Mouse (Mus musculus) heart, adult 11 months (tissue): ENCODE data around the gene Abca7.

Source experiments
- DNase-seq: peaks from one replicate; pipeline ENCODE4 v3.0.0; 2022

Gene Abca7

DNA sequence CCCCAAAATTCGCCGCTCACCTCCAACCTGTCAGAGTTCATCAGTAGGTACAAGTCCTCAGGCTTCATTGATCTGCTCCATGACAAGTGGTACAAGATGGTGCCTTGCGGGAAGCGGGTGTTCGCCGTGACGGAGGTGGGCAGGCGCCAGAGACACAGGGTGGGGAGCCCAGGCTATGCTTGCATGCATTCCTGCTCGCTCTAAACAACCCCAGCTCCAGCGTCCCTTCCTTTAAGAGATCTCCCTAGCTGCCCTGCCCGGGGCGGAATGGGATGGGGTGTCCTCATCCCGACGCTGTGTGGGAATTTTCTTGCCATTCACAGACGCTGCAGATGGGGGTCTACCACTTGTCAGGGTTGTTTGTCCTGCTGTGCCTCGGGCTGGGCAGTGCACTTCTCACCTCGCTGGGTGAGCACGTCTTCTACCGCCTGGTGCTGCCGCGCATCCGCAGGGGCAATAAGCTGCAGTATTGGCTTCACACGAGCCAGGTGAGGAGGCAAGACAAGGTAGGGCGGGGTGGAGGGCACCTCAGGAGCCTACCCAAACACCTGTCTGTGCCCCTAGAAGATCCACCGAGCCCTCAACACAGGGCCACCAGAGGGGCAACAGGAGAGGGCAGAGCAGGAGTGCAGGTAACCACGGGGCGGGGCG lies 20.1 kb upstream of the Abca7 start:
- DNase-seq = peak; percentile 94

DNA sequence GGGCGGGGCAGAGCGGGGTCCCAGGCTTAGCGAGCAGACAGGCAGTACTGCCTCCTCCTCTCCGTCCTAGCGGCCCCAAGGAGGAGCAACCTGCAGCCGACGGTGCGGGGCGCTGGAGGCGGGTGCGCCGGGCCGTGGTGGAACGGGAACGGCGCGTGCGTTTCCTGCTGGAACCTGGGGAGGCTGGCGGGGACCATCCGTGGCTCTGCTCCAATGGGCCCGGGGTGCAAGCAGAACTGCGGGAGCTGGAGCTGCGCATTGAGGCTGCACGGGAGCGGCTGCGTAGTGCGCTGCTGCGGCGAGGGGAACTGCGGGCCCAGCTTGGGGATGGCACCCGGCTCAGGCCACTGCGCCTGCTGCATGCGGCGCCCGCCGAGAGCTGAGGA lies 19.6 kb upstream of the Abca7 start:
- DNase-seq = no peak

DNA sequence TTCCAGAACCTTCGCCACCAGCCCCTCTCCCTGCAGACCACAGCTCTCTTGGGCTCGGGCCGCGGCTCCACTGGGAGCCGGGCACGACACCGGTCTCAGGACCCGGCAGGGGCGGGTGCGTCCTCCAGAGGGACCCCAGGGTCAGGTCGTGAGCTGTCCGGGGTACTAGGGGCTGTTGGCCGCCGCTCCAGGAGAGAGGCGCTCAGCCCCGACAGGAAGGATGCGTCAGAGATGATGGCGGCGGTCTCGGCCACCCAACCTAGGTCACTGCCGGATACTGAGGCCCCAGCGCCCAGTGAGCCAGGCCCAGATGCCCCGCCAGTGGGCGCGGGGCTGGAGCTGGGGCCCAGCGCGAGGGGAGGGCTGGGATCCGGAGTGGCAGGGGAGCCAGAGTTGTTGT lies 19.0 kb upstream of the Abca7 start:
- peak; percentile 92 for DNase-seq

DNA sequence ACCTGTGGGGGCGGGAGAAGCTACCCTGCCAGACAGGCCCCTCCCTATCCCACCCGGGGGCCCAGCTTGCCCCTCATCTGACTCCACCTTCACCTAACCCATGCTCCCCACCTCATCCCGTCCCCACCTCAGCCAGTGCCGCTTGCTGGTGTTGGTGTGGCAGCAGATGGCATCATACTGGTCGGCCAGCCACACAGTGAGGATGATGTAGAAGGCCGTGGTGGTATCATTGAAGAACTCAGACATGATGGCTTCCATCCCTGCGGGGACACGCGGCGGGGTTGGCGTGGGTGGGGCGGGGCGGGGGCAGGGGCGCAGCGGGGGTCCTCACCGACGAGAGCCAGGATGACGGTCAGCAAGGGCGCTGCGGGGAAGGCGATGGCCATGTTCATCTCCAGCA lies 18.2 kb upstream of the Abca7 start:
- peak; percentile 91 for DNase-seq

- DNase-seq = peak; percentile 98
Observed at GRCm38 (mm10) chr10:79979401-79980155, 16.7 kb upstream of the Abca7 start.

GRCm38 (mm10) chr10:79983205-79983604 lies 13.1 kb upstream of the Abca7 start:
- peak; percentile 96 for DNase-seq

- peak; percentile 98 for DNase-seq
Observed at GRCm38 (mm10) chr10:79983670-79984069, 12.6 kb upstream of the Abca7 start.

- peak; percentile 98 for DNase-seq
Observed at GRCm38 (mm10) chr10:79984195-79984816, 12.0 kb upstream of the Abca7 start, which contains the start of gene Tmem259. TSS of gene Tmem259 (minus strand) at chr10:79984330.

GRCm38 (mm10) chr10:79984871-79985270 lies 11.4 kb upstream of the Abca7 start:
- peak; percentile 100 for DNase-seq

DNA sequence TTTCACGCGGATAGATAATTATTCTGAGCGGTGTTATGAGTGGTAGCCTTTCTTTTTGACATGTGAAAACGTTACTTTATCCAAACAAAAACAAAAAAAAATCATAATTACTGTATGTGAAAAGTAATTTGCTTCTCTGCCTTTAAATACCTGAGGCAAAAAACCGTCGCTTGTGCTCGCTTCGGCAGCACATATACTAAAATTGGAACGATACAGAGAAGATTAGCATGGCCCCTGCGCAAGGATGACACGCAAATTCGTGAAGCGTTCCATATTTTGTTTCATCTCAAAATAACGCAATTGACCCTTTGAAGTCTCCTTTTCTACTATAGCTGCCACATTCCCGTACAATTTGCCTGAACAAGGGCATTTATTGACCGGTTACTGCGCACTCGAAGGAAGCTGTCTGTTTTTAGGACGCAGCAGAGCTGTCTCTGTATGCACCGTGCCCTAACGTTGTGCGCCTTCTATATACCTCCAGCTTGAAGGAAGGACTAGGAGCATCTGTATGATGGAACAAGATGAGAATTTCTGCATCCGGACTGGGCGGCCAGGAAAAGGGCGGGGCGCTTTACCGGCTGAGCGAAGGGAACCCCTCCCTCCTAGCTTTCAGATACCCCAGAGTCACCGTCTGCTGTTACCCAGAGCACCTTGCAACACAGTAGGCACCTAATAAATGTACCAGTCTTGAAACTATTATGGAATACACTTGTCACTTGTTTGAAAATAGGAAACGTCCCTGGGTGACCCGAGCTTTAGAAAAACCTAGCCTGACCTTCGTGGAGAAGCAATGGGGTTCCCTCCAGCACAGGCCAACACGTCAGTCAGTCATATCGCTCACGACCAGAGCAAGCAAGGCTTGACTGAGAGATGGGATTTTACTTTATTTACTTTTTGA lies 10.7 kb upstream of the Abca7 start:
- peak; percentile 98 for DNase-seq

GRCm38 (mm10) chr10:79986232-79986878 lies 9.9 kb upstream of the Abca7 start:
- DNase-seq = peak; percentile 97

DNA sequence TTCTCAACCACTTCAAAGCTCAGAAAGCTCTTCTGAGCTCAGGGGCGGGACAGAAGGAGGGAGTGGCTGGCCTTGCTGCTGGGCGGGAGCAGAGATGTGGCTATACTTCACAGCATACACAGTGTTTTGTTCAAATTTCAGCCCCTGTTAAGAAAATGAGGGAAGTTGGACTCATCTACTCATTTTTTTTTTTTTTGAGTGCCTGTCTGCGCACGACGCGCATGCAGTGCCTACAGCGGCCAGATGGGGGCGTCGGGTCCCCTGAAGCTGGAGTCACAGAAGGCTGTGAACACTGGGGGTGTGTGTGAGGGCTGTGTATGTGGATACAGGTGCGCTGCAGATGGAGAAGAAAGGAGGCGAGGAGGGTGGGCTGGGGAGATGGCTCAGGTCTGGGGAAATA lies 9.3 kb upstream of the Abca7 start:
- DNase-seq = peak; percentile 98

DNA sequence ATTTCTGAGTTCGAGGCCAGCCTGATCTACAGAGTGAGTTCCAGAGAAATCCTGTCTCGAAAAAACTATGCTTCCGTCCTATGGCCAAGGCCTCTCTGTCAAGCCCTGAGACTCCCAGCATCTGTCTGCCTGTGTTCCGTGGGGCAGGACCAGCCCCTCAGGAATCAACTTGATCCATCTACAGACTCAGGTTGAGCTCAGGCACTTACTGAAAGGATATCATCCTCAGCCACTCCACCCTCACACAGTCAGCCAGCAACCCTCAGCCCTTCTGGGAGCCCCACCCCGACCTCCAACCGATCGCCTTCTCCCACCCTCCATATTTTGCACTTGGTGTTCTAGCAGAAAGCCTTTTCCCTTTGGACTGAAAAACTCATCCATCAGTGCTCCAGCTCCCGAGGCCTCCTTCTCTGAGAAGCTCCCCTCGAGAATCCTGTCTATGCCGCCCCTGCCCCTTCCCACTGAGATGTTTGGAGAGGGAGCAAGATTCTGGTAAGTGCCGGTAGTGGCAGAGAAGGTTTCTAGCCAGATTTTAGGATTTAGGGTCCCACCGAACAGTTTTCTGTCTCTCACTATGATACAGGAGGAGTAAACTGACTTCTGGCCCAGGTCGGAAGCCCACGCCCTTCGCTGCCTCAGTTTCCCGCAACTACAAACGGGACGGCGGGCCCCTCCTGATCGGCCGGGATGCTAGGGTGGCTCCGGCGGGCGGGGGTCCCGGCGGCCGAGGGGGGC lies 8.4 kb upstream of the Abca7 start:
- no peak for DNase-seq

DNA sequence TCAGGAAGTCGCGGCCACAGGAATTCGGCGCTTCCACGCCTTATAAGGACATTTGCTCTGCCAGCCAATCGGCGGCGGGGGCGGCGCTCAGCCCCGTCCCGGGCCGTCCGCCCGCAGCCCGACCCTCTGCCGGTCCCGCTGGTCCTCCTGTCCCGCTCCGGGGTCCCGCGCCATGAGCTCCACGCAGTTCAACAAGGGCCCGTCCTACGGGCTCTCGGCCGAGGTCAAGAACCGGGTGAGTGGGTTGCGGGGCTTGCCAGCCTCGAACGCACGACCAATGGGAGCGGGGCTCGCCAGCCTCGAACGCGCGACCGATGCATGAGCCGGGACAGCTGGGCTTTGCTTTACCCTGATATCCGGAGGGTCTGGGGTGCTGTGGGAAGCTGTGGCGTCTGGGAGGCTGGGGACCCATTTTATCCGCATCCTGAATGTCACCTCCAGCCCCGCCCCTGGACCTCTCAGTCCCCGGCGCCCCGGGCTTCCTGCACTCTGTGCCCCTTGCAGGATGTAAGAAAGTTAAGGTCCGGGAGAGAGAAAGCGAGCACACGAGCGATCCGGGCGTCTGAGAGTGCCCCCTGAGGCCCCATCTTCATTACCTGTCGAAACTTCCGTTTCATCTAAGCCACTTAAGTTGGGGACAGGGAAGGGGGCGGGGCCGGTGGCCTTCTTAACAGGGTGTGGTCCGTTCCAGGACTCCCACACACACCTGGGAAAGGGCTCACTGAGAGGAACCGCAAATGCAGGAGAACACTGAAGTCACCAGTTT lies 7.6 kb upstream of the Abca7 start, which contains the start of gene Cnn2:
Gene Cnn2 (plus strand): TSS at position 79 of the 766 bp plus-strand sequence.
- DNase-seq = peak; percentile 99

DNA sequence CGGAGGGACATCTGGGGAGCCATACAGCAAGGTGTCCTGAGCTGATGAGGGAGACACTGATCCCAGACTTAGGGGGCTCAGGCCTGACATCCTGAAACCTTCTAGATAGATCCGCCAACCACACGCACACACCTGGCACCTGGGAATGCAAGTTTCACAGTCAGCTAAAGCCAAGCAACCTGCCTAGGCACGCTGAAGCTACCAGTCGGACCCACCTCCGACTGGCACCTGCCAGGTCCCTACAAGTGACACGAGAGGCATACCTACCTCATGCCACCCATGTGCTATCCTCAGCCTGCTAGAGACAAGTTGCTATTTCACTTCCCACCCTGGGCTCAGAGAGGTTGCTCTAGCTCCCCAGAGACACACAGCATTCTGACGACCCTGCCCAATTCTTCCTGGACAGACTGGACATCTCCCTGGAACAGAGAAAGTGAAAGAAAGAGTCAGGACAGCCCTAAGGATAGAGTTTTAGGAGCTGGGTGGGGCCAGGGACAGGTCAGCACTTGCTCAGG lies 7.0 kb upstream of the Abca7 start:
- no peak for DNase-seq

GRCm38 (mm10) chr10:79989870-79990269 lies 6.4 kb upstream of the Abca7 start:
- DNase-seq = no peak

DNA sequence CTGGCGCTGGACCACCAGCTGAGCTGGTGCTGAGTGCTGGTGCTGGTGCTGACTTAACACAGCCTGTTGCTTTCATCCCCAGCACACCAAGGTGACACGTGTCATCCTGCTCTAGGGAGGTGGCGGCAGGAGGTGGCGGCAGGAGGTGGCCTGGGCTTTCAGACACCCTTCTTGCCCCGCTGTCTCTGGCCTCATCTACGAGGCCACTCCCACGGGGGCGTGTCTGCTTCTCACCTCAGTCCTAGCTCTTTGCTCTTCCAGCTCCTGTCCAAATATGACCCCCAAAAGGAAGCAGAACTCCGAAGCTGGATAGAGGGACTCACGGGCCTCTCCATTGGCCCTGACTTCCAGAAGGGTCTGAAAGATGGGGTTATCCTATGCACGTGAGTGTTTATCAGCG lies 5.2 kb upstream of the Abca7 start:
- DNase-seq = no peak

DNA sequence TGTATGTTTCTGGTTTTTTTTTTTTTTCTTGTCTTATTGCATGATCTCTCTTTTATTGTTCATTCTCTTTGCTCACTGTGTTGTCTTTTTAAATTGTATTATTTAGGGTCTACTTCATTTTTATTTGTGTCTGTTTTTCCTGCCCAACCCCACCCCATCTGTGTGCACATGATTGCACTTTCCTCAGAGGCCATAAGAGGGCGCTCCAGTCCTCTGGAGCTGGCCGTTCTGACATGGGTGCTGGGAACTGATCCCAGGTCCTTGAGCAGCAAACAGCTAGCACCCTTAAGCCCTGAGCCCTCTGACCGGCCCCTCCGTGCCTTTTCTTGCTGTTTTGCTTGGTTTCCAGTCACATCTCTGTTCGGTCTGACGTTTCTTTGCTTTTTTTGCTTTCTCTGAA lies 4.7 kb upstream of the Abca7 start:
- no peak for DNase-seq

DNA sequence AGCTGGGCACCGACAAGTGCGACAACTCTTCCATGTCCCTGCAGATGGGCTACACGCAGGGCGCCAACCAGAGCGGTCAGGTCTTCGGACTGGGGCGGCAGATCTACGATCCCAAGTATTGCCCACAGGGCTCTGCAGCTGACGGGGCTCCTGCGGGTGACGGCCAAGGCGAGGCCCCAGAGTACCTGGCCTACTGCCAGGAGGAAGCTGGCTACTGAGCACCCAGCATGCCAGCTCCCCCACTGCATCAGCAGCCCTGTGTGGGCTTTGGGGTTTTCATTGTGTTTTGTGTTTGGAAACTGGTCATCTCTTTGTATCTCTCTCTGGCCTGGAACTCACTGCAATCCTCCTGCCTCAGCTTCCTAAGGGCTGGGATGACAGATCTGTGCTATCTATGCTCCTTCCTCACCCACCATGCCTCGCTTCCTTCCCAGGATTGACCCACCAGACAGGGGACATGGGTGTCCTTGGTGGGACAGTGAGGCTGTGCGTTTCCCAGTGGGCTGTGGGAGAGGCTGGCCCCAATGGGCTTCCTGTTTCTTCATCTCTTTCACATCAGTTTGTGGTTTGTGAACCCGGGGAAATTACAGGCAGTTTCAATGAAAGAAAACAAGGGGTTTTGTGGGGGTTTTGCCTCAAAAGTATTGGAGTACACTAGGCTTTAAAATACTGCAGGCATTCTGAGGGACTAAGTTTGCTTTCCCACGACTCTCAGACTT lies 1.7 kb upstream of the Abca7 start:
- DNase-seq = no peak

DNA sequence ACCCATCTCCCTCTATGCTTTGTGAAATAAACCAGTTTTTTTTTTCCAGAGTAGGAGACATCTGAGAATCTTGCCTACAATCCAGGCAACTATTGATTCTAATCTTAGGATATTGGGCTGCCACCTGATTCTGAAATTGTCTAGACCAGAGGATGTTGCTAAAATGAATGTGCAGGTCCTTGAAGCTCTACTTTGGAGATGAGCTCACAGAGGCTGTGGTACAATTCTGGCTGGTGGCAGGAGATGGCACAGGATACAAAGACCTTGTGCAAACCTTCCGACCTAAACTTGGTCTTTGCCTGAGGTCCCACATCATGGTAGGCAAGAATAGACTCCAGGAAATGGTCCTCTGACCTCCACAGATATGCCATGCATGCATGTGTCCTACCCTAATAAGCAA lies 658 bp upstream of the Abca7 start:
- DNase-seq = no peak
